Mouse (Mus musculus) fibroblast of lung, adult 2 months (primary cell): ENCODE results near the gene Kcnmb2.

Experiments
- DNase-seq: peaks from one replicate; pipeline ENCODE4 v3.0.0-alpha.2; 2011; ENCODE audit warnings: low read depth

The Kcnmb2 gene

DNA sequence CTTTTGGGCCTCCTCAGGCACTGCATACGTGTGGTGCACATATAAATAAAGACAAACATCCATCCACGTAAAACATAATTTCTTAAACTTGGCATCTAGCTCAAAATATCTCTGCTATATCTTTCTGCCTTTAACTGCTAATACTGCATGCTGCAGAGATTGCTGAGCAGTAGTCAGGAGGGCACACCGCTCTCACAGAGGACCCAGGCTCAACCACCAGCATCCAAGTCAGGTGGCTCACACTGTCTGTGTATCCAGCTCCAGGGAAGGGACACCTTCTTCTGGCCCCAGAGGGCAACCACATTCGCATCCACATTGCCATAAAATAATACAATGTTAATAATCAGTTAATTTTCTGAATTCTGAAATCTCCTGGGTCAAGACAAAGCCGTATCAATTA lies 241.9 kb downstream of the Kcnmb2 start:
- DNase-seq: no peak

DNA sequence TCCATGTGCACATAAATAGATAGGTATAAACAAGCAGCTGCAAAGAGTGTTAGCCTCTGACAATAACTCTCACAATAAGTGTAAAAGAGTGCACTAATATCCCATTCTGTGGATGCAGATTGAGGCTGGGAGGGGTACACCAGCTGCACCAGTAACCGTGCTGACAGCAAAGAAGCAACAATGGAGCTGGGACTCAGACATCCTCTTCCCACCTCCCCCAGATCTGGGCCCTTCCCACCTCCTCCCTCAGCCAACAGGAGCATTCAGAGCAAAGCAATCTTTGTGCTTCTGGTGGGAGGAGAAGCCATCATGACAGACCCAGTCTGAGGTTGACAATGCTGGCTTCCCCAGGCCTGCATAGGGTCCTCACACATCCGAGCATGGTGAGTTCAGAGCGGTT lies 242.3 kb downstream of the Kcnmb2 start:
- DNase-seq: no peak

GRCm38 (mm10) chr3:32147739-32148138 lies 245.4 kb downstream of the Kcnmb2 start:
- no peak for DNase-seq

- no peak for DNase-seq
These were observed 247.7 kb downstream of the Kcnmb2 start for GRCm38 (mm10) chr3:32149851-32150570.

GRCm38 (mm10) chr3:32180519-32180918 lies 278.2 kb downstream of the Kcnmb2 start:
- DNase-seq: no peak

GRCm38 (mm10) chr3:32185855-32186522 lies 283.7 kb downstream of the Kcnmb2 start:
- DNase-seq: no peak

- DNase-seq: no peak
These were observed 286.2 kb downstream of the Kcnmb2 start for GRCm38 (mm10) chr3:32188521-32188920.

DNA sequence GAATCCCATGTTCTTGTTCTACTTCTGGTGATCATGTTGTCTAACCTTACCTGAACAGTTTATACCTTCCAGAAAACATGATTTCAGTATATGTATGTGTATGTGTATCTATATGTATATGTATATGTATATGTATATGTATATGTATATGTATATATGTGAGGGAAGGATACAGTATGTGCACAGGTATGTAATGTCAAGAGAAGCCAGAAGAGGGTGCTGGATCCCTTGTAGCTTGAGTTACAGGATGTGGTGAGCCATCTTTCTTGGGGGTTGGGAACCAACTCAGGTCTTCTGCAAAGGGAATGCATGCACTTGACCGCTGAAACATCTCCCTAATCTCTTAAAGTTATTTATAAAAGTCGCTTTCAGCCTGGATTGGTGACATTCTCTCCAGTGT lies 286.6 kb downstream of the Kcnmb2 start:
- DNase-seq: no peak

- no peak for DNase-seq
These were observed 287.6 kb downstream of the Kcnmb2 start for GRCm38 (mm10) chr3:32189956-32190355.

GRCm38 (mm10) chr3:32194014-32194413 lies 291.7 kb downstream of the Kcnmb2 start:
- DNase-seq: no peak

GRCm38 (mm10) chr3:32226755-32227154 lies 324.4 kb downstream of the Kcnmb2 start:
- no peak for DNase-seq

DNA sequence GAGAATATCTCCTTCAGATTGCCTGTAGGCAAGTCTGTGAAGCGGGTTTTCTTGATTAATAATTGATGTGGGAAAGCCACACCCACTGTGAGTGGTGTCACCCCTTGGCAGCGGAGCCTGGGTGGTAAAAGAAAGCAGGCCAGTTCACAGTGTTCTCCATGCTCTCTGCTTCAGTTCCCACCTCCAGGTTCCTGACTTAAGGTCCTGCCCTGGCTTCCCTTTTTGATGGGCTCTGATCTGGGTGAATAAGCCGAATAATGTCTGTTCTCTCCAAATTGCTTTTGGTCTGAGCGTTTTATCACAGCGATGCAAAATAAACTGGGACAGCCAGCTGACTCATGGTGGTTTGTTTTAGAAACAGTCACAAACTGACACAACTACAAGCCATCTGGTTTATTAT lies 334.5 kb downstream of the Kcnmb2 start:
- DNase-seq: no peak
